Mouse (Mus musculus) neural tube, embryonic 14.5 days (tissue): ENCODE data around the gene Cda. TPM values are rescaled to one million over a fixed set of nuclear protein-coding genes. Genes with fewer than 3 reads are reported as not detected.

Experiments
- ATAC-seq: fragments of 200-750 bp; cut with Nextera tagmentation; 2 replicates; pipeline ENCODE4 v1.8.0; 2017; ENCODE audit warnings: low read depth, mild to moderate bottlenecking, moderate TSS enrichment, moderate library complexity
- H3K27ac ChIP-seq: fragments of 300-500 bp; sonication (generic); 2 replicates; pipeline ENCODE4 v1.5.1; 2014; ENCODE audit warnings: low read depth, mild to moderate bottlenecking, control low read depth, low read length, moderate library complexity, mixed read lengths
- H3K27me3 ChIP-seq: fragments of 300-500 bp; sonication (generic); 2 replicates; pipeline ENCODE4 v1.6.1; 2014; ENCODE audit warnings: low read length; ENCODE audit not compliant: control insufficient read depth, insufficient read depth
- H3K36me3 ChIP-seq: fragments of 300-500 bp; sonication (generic); 2 replicates; pipeline ENCODE4 v1.6.1; 2014; ENCODE audit warnings: low read length, mixed read lengths; ENCODE audit not compliant: control insufficient read depth, insufficient read depth
- H3K4me1 ChIP-seq: fragments of 300-500 bp; sonication (generic); 2 replicates; pipeline ENCODE4 v1.6.1; 2014; ENCODE audit warnings: low read length; ENCODE audit not compliant: control insufficient read depth, insufficient read depth
- H3K4me2 ChIP-seq: fragments of 300-500 bp; sonication (generic); 2 replicates; pipeline ENCODE4 v1.6.1; 2014; ENCODE audit warnings: mild to moderate bottlenecking, low read depth, low read length, control low read depth
- H3K4me3 ChIP-seq: fragments of 300-500 bp; sonication (generic); 2 replicates; pipeline ENCODE4 v1.5.1; 2014; ENCODE audit warnings: low read depth, low read length, control low read depth, mixed read lengths
- H3K9ac ChIP-seq: fragments of 300-500 bp; sonication (generic); replicated peaks from 2 replicates; pipeline ENCODE4 v1.6.1; 2014; ENCODE audit warnings: low read depth, mild to moderate bottlenecking, control low read depth, low read length, mixed read lengths
- H3K9me3 ChIP-seq: fragments of 300-500 bp; sonication (generic); 2 replicates; pipeline ENCODE4 v1.6.1; 2016; ENCODE audit warnings: low read length; ENCODE audit not compliant: control insufficient read depth
- WGBS: fragments of 180-500 bp; shearing (Covaris S2); extraction: QIAGEN DNeasy Blood & Tissue Kit; methylation state at CpG from one replicate; pipeline ENCODE4 v1.1.7; 2014; 5-methylcytosine and 5-hydroxymethylcytosine counted together
- polyA plus RNA-seq: library from polyadenylated mRNA; unstranded; fragments of >200 nt; fragmentation: Nextera tagmentation; extraction: Ambion mirVana; gene quantifications from 2 replicates; pipeline ENCODE4 v1.2.1, GENCODE M21; 2014

Gene Cda
- polyA plus RNA-seq, 1 experiment from 2014 or later = 8.5 TPM

DNA sequence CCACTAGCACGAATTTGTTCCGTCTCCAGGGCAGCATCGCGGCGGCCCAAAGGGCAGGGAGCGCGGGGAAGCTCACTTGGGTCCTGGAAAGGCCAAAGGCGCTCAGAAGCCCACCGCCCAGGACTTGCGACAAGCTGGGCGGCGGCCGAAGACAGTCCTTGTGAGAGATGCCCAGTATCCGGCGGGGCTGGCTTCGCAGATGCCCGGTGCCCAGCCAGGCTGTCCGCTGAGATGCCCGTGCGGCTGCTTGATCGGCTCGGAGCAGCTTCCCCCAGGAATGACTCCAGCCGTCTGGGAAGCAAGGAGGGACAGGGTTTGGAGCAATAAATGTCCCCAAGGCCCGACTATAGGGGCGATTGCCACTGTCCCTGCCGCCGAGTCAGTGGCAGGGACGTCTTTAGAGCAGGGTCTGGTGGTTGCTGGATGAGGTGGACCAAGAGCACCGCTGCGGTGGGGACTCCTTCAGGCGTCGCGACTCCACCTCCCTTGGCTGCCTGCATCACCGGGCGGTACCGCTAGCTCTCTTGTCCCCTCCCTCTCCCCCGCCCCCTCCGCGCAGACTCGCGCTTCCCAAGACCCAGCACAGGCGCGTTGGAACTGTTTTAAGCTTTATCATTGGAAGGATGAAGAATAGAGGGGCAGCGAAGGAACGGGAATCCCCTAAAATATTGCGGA lies 28.3 kb upstream of the Cda start, which contains the start of gene Fam43b:
TSS of gene Fam43b (minus strand) at position 558 of the 675 bp plus-strand sequence.
- H3K27ac ChIP-seq = no peak within 1 kb of the TSS
- ATAC-seq = peak; percentile 51; the same call in 1 of the 2 replicates
- H3K27me3 ChIP-seq = peaks cover 36% of the 10 kb centered on the region
- no peaks in the 10 kb centered on the region for H3K36me3 ChIP-seq
- H3K4me3 ChIP-seq = peak within 1 kb of the TSS; percentile 40
- WGBS = 1% methylated on average over 42 of the region's 46 CpGs
- peak within 1 kb of the TSS; percentile 48 for H3K9ac ChIP-seq
- H3K9me3 ChIP-seq = no peaks in the 10 kb centered on the region
- H3K4me2 ChIP-seq = peak within 1 kb of the TSS; percentile 76
- peaks cover 7% of the 10 kb centered on the region; the same call in 1 of the 2 replicates for H3K4me1 ChIP-seq

- Histone ChIP-seq H3K4me1 (peaks cover 7% of the 10 kb centered on the region; the same call in 1 of the 2 replicates), H3K4me2 (peak overlapping the region; percentile 76)
These were observed 27.5 kb upstream of the Cda start for GRCm38 (mm10) chr4:138395087-138395970.

GRCm38 (mm10) chr4:138393703-138394102 lies 25.9 kb upstream of the Cda start:
- H3K4me3 ChIP-seq = no peak overlapping the region
- peaks cover 7% of the 10 kb centered on the region; the same call in 1 of the 2 replicates for H3K4me1 ChIP-seq
- H3K36me3 ChIP-seq = no peaks in the 10 kb centered on the region
- H3K9me3 ChIP-seq = no peaks in the 10 kb centered on the region
- no peak overlapping the region for H3K27ac ChIP-seq
- peaks cover 36% of the 10 kb centered on the region for H3K27me3 ChIP-seq
- WGBS = 60% methylated on average over 7 of the region's 7 CpGs
- H3K4me2 ChIP-seq = no peak overlapping the region
- H3K9ac ChIP-seq = no peak overlapping the region
- no peak for ATAC-seq

More at GRCm38 (mm10) chr4:138395087-138395970, 27.5 kb upstream of the Cda start:
- Histone ChIP-seq H3K27me3 (peaks cover 36% of the 10 kb centered on the region), H3K27ac (no peak overlapping the region), H3K9ac (peak overlapping the region; percentile 48), H3K9me3 (no peaks in the 10 kb centered on the region), H3K4me3 (peak overlapping the region; percentile 40), H3K36me3 (no peaks in the 10 kb centered on the region)
- peak; percentile 60 for ATAC-seq
- WGBS = 1% methylated on average over 82 of the region's 103 CpGs

- ATAC-seq = no peak
- Histone ChIP-seq H3K9ac (no peak overlapping the region), H3K27me3 (no peaks in the 10 kb centered on the region), H3K27ac (no peak overlapping the region), H3K4me3 (no peak overlapping the region), H3K36me3 (no peaks in the 10 kb centered on the region), H3K4me2 (no peak overlapping the region), H3K4me1 (no peaks in the 10 kb centered on the region), H3K9me3 (no peaks in the 10 kb centered on the region)
- 62% methylated on average over 4 of the region's 4 CpGs for WGBS
These were observed 16.0 kb upstream of the Cda start for GRCm38 (mm10) chr4:138383789-138384188.

DNA sequence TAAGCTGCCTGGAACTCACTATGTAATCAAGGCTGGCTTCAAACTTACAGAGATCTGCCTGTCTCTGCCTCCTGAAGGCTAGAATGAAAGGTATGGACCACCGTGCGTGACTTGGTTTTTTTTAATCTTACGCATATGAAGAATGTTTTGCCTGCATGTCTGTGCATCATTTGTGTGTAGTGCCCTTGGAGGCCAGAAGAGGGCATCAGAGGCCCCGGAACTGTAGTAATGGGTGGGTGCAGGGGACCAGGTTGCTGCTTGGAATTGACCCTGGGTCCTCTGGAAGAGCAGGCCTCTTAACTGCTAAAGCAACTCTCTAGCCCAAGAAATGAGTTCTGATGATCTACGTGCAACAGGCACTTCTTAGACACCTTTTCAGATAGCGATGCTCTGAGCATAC lies 14.7 kb upstream of the Cda start:
- no peak overlapping the region for H3K4me2 ChIP-seq
- H3K9me3 ChIP-seq = no peaks in the 10 kb centered on the region
- H3K27ac ChIP-seq = no peak overlapping the region
- H3K36me3 ChIP-seq = no peaks in the 10 kb centered on the region
- no peaks in the 10 kb centered on the region for H3K27me3 ChIP-seq
- no peaks in the 10 kb centered on the region for H3K4me1 ChIP-seq
- no peak overlapping the region for H3K9ac ChIP-seq
- WGBS = 81% methylated on average over 6 of the region's 6 CpGs
- no peak overlapping the region for H3K4me3 ChIP-seq
- ATAC-seq = no peak

GRCm38 (mm10) chr4:138380132-138380689 lies 12.4 kb upstream of the Cda start:
- Histone ChIP-seq H3K27me3 (no peaks in the 10 kb centered on the region), H3K27ac (no peak overlapping the region), H3K36me3 (no peaks in the 10 kb centered on the region), H3K4me2 (no peak overlapping the region), H3K9me3 (no peaks in the 10 kb centered on the region), H3K4me3 (no peak overlapping the region), H3K9ac (no peak overlapping the region), H3K4me1 (no peaks in the 10 kb centered on the region)
- WGBS = 30% methylated on average over 10 of the region's 10 CpGs
- no peak for ATAC-seq

- no peak overlapping the region for H3K4me3 ChIP-seq
- no peak overlapping the region for H3K27ac ChIP-seq
- H3K9ac ChIP-seq = no peak overlapping the region
- H3K4me1 ChIP-seq = no peaks in the 10 kb centered on the region
- no peak overlapping the region for H3K4me2 ChIP-seq
- ATAC-seq = peak; percentile 51; the same call in 1 of the 2 replicates
- no peaks in the 10 kb centered on the region for H3K36me3 ChIP-seq
- 35% methylated on average over 14 of the region's 14 CpGs for WGBS
- H3K27me3 ChIP-seq = no peaks in the 10 kb centered on the region
- no peaks in the 10 kb centered on the region for H3K9me3 ChIP-seq
These were observed 11.5 kb upstream of the Cda start for GRCm38 (mm10) chr4:138379091-138379840.

GRCm38 (mm10) chr4:138377526-138377925 lies 9.7 kb upstream of the Cda start:
- Histone ChIP-seq H3K9ac (no peak overlapping the region), H3K36me3 (no peaks in the 10 kb centered on the region), H3K9me3 (no peaks in the 10 kb centered on the region), H3K4me1 (no peaks in the 10 kb centered on the region), H3K4me2 (no peak overlapping the region), H3K27me3 (no peaks in the 10 kb centered on the region), H3K27ac (no peak overlapping the region), H3K4me3 (no peak overlapping the region)
- 40% methylated on average over 6 of the region's 6 CpGs for WGBS
- ATAC-seq = no peak
